Mouse (Mus musculus): Measurements from ENCODE around the gene Ptprk. TPM values are rescaled to one million over a fixed set of nuclear protein-coding genes. Genes with fewer than 3 reads are reported as not detected.

Ptprk gene
- polyA plus RNA-seq, 1 experiment from 2014 or later = 29.6 TPM

DNA sequence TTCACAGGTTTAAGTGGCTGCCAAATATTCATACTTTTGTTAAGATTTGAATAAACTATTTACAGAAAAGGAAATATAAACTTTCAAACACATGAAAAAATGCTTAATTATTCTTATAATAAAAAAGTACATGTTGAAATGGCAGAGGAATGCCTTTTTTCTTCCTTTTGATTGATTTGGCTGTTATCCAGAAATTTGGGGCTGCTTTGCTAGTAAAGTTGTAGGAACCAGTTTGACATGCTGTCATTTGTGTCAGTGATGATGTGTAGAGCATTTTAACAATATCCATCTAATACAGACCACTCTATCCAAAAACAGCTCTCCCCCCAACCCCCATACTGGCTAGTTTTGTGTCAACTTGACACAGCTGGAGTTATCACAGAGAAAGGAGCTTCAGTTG, 86.7 kb downstream of the Ptprk start:
- no peaks in the 10 kb centered on the region for H3K36me3 ChIP-seq (ENCODE audit: control insufficient read depth, insufficient read depth, low read length)
- H3K9ac ChIP-seq (ENCODE audit: low read depth, low read length) = no peak overlapping the region
- H3K4me2 ChIP-seq (replicated peaks; ENCODE audit: low read depth, low read length) = no peak overlapping the region
- no peaks in the 10 kb centered on the region for H3K9me3 ChIP-seq (ENCODE audit: control insufficient read depth, low read length)
- ATAC-seq (ENCODE audit: low FRiP score) (no peak), DNase-seq (ENCODE audit: low spot score) (no peak)
- H3K27me3 ChIP-seq (ENCODE audit: control insufficient read depth, insufficient read depth, low read length) = no peaks in the 10 kb centered on the region
- no peaks in the 10 kb centered on the region for H3K4me1 ChIP-seq (replicated peaks; ENCODE audit: control insufficient read depth, insufficient read depth, low read length)
- no peak overlapping the region for H3K4me3 ChIP-seq (ENCODE audit: low read depth, low read length)
- H3K27ac ChIP-seq (ENCODE audit: low read depth, low read length) = no peak overlapping the region

DNA sequence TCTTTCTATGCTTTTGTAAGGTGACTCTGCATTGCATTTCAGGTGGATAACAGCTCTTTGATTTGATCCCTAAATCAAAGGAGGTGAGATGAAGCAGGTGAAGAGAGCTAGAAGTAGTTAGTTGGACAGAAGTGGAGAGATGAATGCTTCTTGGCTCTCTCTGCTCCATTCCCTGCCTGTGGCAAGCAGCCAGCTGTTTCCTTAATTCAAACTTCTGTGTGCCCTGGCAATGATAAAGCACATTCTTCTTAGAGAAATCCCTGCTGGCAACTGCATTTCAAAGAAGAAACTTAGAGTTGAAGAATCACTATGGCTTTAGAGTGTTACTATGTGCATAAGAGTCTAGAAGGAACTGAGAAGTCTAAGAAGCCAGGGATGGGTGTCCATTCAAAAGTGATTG, 89.6 kb downstream of the Ptprk start:
- H3K27me3 ChIP-seq (ENCODE audit: control insufficient read depth, insufficient read depth, low read length) = no peaks in the 10 kb centered on the region
- H3K9me3 ChIP-seq (ENCODE audit: control insufficient read depth, low read length) = no peaks in the 10 kb centered on the region
- H3K36me3 ChIP-seq (ENCODE audit: control insufficient read depth, insufficient read depth, low read length) = no peaks in the 10 kb centered on the region
- H3K9ac ChIP-seq (ENCODE audit: low read depth, low read length) = no peak overlapping the region
- H3K4me2 ChIP-seq (replicated peaks; ENCODE audit: low read depth, low read length) = no peak overlapping the region
- DNase-seq (ENCODE audit: low spot score) (no peak), ATAC-seq (ENCODE audit: low FRiP score) (no peak)
- H3K27ac ChIP-seq (ENCODE audit: low read depth, low read length) = no peak overlapping the region
- H3K4me3 ChIP-seq (ENCODE audit: low read depth, low read length) = no peak overlapping the region
- no peaks in the 10 kb centered on the region for H3K4me1 ChIP-seq (replicated peaks; ENCODE audit: control insufficient read depth, insufficient read depth, low read length)

DNA sequence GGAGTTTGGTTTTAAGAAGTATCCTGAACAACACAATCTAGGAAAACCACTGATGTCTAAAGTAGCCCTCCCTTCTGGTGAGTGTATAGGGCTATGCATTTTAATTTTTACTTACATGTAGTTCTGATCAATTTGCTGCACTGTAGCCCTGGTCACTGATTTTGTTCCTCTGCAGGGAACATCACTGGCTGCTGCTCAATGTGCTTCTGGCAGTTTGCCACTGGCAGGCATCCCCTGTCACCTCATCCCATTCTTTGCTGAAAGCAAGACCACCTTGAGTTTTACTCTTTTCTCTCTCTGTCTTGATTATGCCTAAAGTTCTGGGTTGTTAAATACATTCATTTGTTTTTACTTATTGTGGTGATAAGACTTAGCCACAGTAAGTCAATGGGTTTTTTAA, 90.1 kb downstream of the Ptprk start:
- Histone ChIP-seq H3K4me3 (ENCODE audit: low read depth, low read length) (no peak overlapping the region), H3K27ac (ENCODE audit: low read depth, low read length) (no peak overlapping the region), H3K4me1 (replicated peaks; ENCODE audit: control insufficient read depth, insufficient read depth, low read length) (no peaks in the 10 kb centered on the region)

DNA sequence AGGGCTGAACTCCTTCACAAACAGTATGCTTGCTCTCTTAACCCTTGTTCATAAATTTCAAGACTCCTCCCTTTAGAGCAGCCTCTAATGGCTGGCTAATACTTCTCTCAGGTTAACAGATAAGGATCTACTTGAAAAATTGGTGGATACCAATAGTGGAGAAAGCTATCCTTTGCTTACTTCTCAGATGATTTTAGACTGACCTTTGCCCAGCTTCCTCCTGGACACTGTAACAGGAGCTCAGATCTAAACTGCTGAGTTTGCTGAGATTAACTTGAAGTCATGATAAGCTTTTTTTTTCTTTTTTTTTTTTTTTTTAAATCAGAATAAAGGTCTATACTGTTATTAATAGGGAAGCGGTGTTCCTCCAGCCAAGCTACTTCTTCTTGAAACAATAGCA, 92.0 kb downstream of the Ptprk start:
- no peak overlapping the region for H3K27ac ChIP-seq (ENCODE audit: low read depth, low read length)
- no peak overlapping the region for H3K9ac ChIP-seq (ENCODE audit: low read depth, low read length)
- H3K36me3 ChIP-seq (ENCODE audit: control insufficient read depth, insufficient read depth, low read length) = no peaks in the 10 kb centered on the region
- ATAC-seq (ENCODE audit: low FRiP score) (no peak), DNase-seq (ENCODE audit: low spot score) (no peak)
- WGBS = 92% methylated on average over 1 of the region's 1 CpGs
- H3K4me1 ChIP-seq (replicated peaks; ENCODE audit: control insufficient read depth, insufficient read depth, low read length) = no peaks in the 10 kb centered on the region
- no peak overlapping the region for H3K4me3 ChIP-seq (ENCODE audit: low read depth, low read length)
- no peaks in the 10 kb centered on the region for H3K27me3 ChIP-seq (ENCODE audit: control insufficient read depth, insufficient read depth, low read length)
- H3K9me3 ChIP-seq (ENCODE audit: control insufficient read depth, low read length) = no peaks in the 10 kb centered on the region
- no peak overlapping the region for H3K4me2 ChIP-seq (replicated peaks; ENCODE audit: low read depth, low read length)

More for the DNA sequence above, 90.1 kb downstream of the Ptprk start:
- Histone ChIP-seq H3K27me3 (ENCODE audit: control insufficient read depth, insufficient read depth, low read length) (no peaks in the 10 kb centered on the region), H3K36me3 (ENCODE audit: control insufficient read depth, insufficient read depth, low read length) (no peaks in the 10 kb centered on the region), H3K4me2 (replicated peaks; ENCODE audit: low read depth, low read length) (no peak overlapping the region), H3K9ac (ENCODE audit: low read depth, low read length) (no peak overlapping the region), H3K9me3 (ENCODE audit: control insufficient read depth, low read length) (no peaks in the 10 kb centered on the region)
- no peak for DNase-seq (ENCODE audit: low spot score)
- no peak for ATAC-seq (ENCODE audit: low FRiP score)

DNA sequence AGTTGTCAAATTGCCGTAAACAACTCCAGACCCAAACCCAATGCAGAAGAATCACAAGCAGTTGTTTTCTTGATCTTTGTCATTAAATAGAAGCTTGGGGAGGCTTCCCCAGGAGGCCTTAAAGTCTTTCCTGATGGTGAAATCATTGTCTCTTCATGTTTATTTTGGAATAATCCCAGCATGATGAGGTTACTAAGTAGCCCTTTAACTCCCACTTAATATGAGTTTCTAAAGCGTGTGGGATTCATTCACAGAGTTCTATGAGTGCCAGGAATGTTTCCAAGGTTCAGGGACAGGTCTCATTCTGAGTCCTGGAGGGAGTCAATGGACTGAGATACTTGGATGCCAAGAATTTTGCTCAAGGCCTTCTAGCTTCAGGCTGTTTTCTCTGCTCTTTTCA, 92.5 kb downstream of the Ptprk start:
- Histone ChIP-seq H3K27ac (ENCODE audit: low read depth, low read length) (no peak overlapping the region), H3K9me3 (ENCODE audit: control insufficient read depth, low read length) (no peaks in the 10 kb centered on the region), H3K4me2 (replicated peaks; ENCODE audit: low read depth, low read length) (no peak overlapping the region), H3K9ac (ENCODE audit: low read depth, low read length) (no peak overlapping the region), H3K27me3 (ENCODE audit: control insufficient read depth, insufficient read depth, low read length) (no peaks in the 10 kb centered on the region), H3K4me3 (ENCODE audit: low read depth, low read length) (no peak overlapping the region), H3K36me3 (ENCODE audit: control insufficient read depth, insufficient read depth, low read length) (no peaks in the 10 kb centered on the region), H3K4me1 (replicated peaks; ENCODE audit: control insufficient read depth, insufficient read depth, low read length) (no peaks in the 10 kb centered on the region)
- DNase-seq (ENCODE audit: low spot score) = no peak
- WGBS = 72% methylated on average over 2 of the region's 2 CpGs
- ATAC-seq (ENCODE audit: low FRiP score) = no peak

DNA sequence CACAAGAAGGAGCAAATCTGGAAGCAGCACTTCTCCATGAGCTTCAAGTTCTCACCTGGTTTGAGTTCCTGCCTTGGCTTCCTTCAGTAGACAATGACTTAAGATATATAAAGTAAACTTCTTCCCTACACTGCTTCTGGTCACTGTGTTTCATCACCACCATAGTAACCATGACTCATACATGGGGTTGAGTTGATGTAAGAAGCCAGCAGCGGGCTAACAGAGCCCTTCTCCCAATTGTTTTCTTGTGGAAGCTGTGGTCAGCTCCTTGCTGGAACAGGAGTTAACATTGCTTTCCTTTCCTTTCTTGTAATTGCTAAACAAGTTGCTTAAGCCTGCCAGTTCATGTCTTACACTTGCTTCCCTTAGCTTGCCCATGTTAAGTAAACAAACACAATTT, 96.6 kb downstream of the Ptprk start:
- H3K27ac ChIP-seq (ENCODE audit: low read depth, low read length) = no peak overlapping the region
- no peak overlapping the region for H3K4me3 ChIP-seq (ENCODE audit: low read depth, low read length)
- H3K9ac ChIP-seq (ENCODE audit: low read depth, low read length) = no peak overlapping the region
- DNase-seq (ENCODE audit: low spot score) (no peak), ATAC-seq (ENCODE audit: low FRiP score) (no peak)
- 100% methylated on average over 1 of the region's 1 CpGs for WGBS
- H3K4me2 ChIP-seq (replicated peaks; ENCODE audit: low read depth, low read length) = no peak overlapping the region
- H3K9me3 ChIP-seq (ENCODE audit: control insufficient read depth, low read length) = no peaks in the 10 kb centered on the region
- H3K4me1 ChIP-seq (replicated peaks; ENCODE audit: control insufficient read depth, insufficient read depth, low read length) = no peaks in the 10 kb centered on the region
- H3K27me3 ChIP-seq (ENCODE audit: control insufficient read depth, insufficient read depth, low read length) = no peaks in the 10 kb centered on the region
- H3K36me3 ChIP-seq (ENCODE audit: control insufficient read depth, insufficient read depth, low read length) = no peaks in the 10 kb centered on the region

DNA sequence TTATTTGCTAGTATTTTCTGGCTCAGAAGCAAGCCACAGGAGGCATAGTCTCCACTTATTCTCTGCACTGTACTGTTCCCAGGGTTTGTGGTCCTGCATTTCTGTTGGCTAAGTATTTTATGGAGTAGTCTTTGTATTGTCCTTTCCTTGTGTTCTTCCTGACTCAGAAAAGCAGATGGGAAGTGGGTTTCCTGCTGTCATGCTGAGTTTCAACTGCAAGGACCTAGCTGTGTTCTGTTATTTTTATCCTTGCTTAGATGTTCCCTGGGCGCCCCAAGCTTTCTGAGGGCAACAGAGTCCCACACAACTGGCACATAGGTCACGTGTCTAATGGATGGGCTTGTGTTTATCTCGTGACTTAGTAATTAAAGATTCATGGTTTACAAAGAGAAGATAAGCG, 104.3 kb downstream of the Ptprk start:
- ATAC-seq (ENCODE audit: low FRiP score) (no peak), DNase-seq (ENCODE audit: low spot score) (no peak)
- Histone ChIP-seq H3K36me3 (ENCODE audit: control insufficient read depth, insufficient read depth, low read length) (no peaks in the 10 kb centered on the region), H3K4me3 (ENCODE audit: low read depth, low read length) (no peak overlapping the region), H3K9me3 (ENCODE audit: control insufficient read depth, low read length) (no peaks in the 10 kb centered on the region), H3K9ac (ENCODE audit: low read depth, low read length) (no peak overlapping the region), H3K27ac (ENCODE audit: low read depth, low read length) (no peak overlapping the region), H3K27me3 (ENCODE audit: control insufficient read depth, insufficient read depth, low read length) (no peaks in the 10 kb centered on the region), H3K4me2 (replicated peaks; ENCODE audit: low read depth, low read length) (no peak overlapping the region), H3K4me1 (replicated peaks; ENCODE audit: control insufficient read depth, insufficient read depth, low read length) (no peaks in the 10 kb centered on the region)
- 74% methylated on average over 4 of the region's 4 CpGs for WGBS

DNA sequence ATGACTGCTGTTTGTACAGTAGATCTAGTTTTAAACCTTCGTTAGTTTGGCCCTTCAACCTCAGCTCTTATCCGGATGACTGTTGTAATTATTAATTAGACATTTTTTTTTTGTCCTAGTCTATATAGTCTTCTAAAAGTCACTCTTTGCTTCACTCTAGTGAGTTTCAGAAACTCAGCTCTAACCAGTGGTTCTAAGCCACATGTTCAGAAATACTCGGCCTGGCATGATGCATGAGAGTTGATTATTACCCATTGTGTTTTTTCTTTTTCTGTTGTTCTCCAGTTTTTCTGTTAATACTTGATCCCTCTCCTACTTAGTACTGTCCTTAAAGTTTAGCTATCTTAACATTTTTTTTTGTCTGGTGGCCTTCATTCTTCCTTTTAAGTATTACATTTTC, 107.5 kb downstream of the Ptprk start:
- H3K27me3 ChIP-seq (ENCODE audit: control insufficient read depth, insufficient read depth, low read length) = no peaks in the 10 kb centered on the region

DNA sequence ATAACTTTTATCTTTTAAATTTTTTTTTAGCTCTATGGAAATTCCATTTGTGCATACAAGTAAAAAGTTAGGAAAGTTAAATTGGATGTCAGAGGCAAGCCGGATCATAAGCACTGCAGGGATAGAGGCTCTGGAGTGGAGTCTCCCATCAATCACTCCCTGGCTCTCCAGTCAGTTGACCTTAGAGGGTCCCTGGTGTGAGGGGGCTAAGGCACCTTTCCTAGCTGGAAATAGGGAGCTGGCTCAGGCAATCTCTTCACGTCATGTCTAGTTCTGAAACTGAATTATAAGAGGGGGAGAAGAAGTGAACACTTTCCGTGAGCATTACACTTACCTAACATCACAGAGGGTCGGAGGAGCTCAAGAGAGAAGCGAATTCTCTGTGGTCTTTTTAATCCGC, 110.1 kb downstream of the Ptprk start:
- DNase-seq (ENCODE audit: low spot score) (no peak), ATAC-seq (ENCODE audit: low FRiP score) (no peak)
- WGBS = 77% methylated on average over 6 of the region's 6 CpGs
- no peak overlapping the region for H3K4me3 ChIP-seq (ENCODE audit: low read depth, low read length)
- H3K9ac ChIP-seq (ENCODE audit: low read depth, low read length) = no peak overlapping the region
- H3K36me3 ChIP-seq (ENCODE audit: control insufficient read depth, insufficient read depth, low read length) = no peaks in the 10 kb centered on the region
- H3K4me1 ChIP-seq (replicated peaks; ENCODE audit: control insufficient read depth, insufficient read depth, low read length) = no peaks in the 10 kb centered on the region
- no peaks in the 10 kb centered on the region for H3K27me3 ChIP-seq (ENCODE audit: control insufficient read depth, insufficient read depth, low read length)
- H3K27ac ChIP-seq (ENCODE audit: low read depth, low read length) = no peak overlapping the region
- no peak overlapping the region for H3K4me2 ChIP-seq (replicated peaks; ENCODE audit: low read depth, low read length)
- no peaks in the 10 kb centered on the region for H3K9me3 ChIP-seq (ENCODE audit: control insufficient read depth, low read length)

More for the DNA sequence above, 107.5 kb downstream of the Ptprk start:
- Histone ChIP-seq H3K36me3 (ENCODE audit: control insufficient read depth, insufficient read depth, low read length) (no peaks in the 10 kb centered on the region), H3K4me3 (ENCODE audit: low read depth, low read length) (no peak overlapping the region), H3K4me1 (replicated peaks; ENCODE audit: control insufficient read depth, insufficient read depth, low read length) (no peaks in the 10 kb centered on the region), H3K4me2 (replicated peaks; ENCODE audit: low read depth, low read length) (no peak overlapping the region), H3K9me3 (ENCODE audit: control insufficient read depth, low read length) (no peaks in the 10 kb centered on the region), H3K27ac (ENCODE audit: low read depth, low read length) (no peak overlapping the region), H3K9ac (ENCODE audit: low read depth, low read length) (no peak overlapping the region)
- DNase-seq (ENCODE audit: low spot score) (no peak), ATAC-seq (ENCODE audit: low FRiP score) (no peak)
- 89% methylated on average over 3 of the region's 3 CpGs for WGBS

Data from hindbrain, embryonic 11.5 days (tissue).